Mouse (Mus musculus) heart, adult 9 months (tissue): ENCODE measurements around the gene Gm10135.
"Not testable (repeated sequence)": the region's sequence is repeated elsewhere in the genome, so short reads cannot be mapped to it uniquely, and the experiment has no call there.

Experiments used
- DNase-seq, 2 experiments: peaks; one replicate each; pipeline ENCODE4 v3.0.0; 2022; ENCODE audit warnings: low spot score in 2 of 2

The Gm10135 gene

GRCm38 (mm10) chr5:72960096-72960495 lies 14.4 kb downstream of the Gm10135 start:
- no peak for DNase-seq

GRCm38 (mm10) chr5:72957281-72957680 lies 17.2 kb downstream of the Gm10135 start:
- no peak for DNase-seq

GRCm38 (mm10) chr5:72953996-72954604 lies 20.4 kb downstream of the Gm10135 start:
- no peak for DNase-seq

- no peak for DNase-seq
These were observed 24.2 kb downstream of the Gm10135 start for GRCm38 (mm10) chr5:72950252-72950651.

GRCm38 (mm10) chr5:72948136-72948535 lies 26.4 kb downstream of the Gm10135 start:
- DNase-seq: peak in 1 of 2 experiments; percentile 12

GRCm38 (mm10) chr5:72940906-72941432 lies 33.5 kb downstream of the Gm10135 start:
- no peak for DNase-seq

- DNase-seq: no peak
These were observed 35.2 kb downstream of the Gm10135 start for GRCm38 (mm10) chr5:72939311-72939710.

- DNase-seq: not testable (repeated sequence)
These were observed 36.1 kb downstream of the Gm10135 start for GRCm38 (mm10) chr5:72938421-72938820.

- DNase-seq: no peak
These were observed 41.4 kb downstream of the Gm10135 start for GRCm38 (mm10) chr5:72933026-72933675.

- no peak for DNase-seq
These were observed 47.4 kb downstream of the Gm10135 start for GRCm38 (mm10) chr5:72927074-72927473.

- no peak for DNase-seq
These were observed 51.7 kb downstream of the Gm10135 start for GRCm38 (mm10) chr5:72922796-72923195.

GRCm38 (mm10) chr5:72921171-72921570 lies 53.3 kb downstream of the Gm10135 start:
- no peak for DNase-seq

- no peak for DNase-seq
These were observed 54.1 kb downstream of the Gm10135 start for GRCm38 (mm10) chr5:72920416-72920815.

GRCm38 (mm10) chr5:72916851-72917250 lies 57.7 kb downstream of the Gm10135 start:
- DNase-seq: no peak

- no peak for DNase-seq
These were observed 58.5 kb downstream of the Gm10135 start for GRCm38 (mm10) chr5:72916048-72916447.
